21 mouse cellular contexts compared by ENCODE assay signal in genomic region chr9:113123004-113123692, GRCm38 (mm10).
DNase-seq lines count a peak whose midpoint lies in the region; ATAC-seq and TF ChIP-seq lines count a peak whose summit lies in the region.
"Had no signal": no experiment of that assay in that cellular context is flagged by ENCODE, and none has a peak within 500 bp of the region (broad histone marks: within the 10 kb centered on the region; RNA-seq: fewer than 3 reads in every experiment).

No protein-coding gene starts in this region.

- no peak overlapping the region for H3K9ac ChIP-seq in embryonic facial prominence, embryonic 14.5 days (ENCODE audit: low read depth, low read length)
- H3K9ac ChIP-seq in intestine, embryonic 14.5 days (ENCODE audit: low read length): no peak overlapping the region
- no peak overlapping the region for H3K9ac ChIP-seq in intestine, postnatal 0 days (ENCODE audit: low read depth, low read length)
- H3K9ac ChIP-seq in liver, embryonic 16.5 days (ENCODE audit: low read depth, low read length): no peak overlapping the region
- H3K9ac ChIP-seq: hindbrain, embryonic 12.5 days; limb, embryonic 12.5 days; liver, embryonic 15.5 days; midbrain, embryonic 12.5 days; neural tube, embryonic 15.5 days; stomach, embryonic 15.5 days had no signal

- no peaks in the 10 kb centered on the region for H3K9me3 ChIP-seq in embryonic facial prominence, embryonic 14.5 days (ENCODE audit: control insufficient read depth, low read length)
- no peaks in the 10 kb centered on the region for H3K9me3 ChIP-seq in embryonic facial prominence, embryonic 10.5 days
- H3K9me3 ChIP-seq in intestine, embryonic 14.5 days (ENCODE audit: control insufficient read depth, low read length): no peaks in the 10 kb centered on the region
- no peaks in the 10 kb centered on the region for H3K9me3 ChIP-seq in intestine, postnatal 0 days (ENCODE audit: control insufficient read depth)
- peaks cover 2% of the 10 kb centered on the region; the same call in 1 of the 2 replicates for H3K9me3 ChIP-seq in liver, embryonic 16.5 days (replicated peaks; ENCODE audit: control insufficient read depth, low read length)
- H3K9me3 ChIP-seq: forebrain, embryonic 10.5 days; hindbrain, embryonic 12.5 days; limb, embryonic 12.5 days; liver, embryonic 15.5 days; midbrain, embryonic 12.5 days; neural tube, embryonic 15.5 days; stomach, embryonic 15.5 days had no signal

- WGBS in embryonic facial prominence, embryonic 14.5 days: 75% methylated on average over 7 of the region's 7 CpGs
- WGBS in embryonic facial prominence, embryonic 10.5 days: 87% methylated on average over 7 of the region's 7 CpGs
- 63% methylated on average over 7 of the region's 7 CpGs for WGBS in intestine, embryonic 14.5 days
- 49% methylated on average over 7 of the region's 7 CpGs for WGBS in intestine, postnatal 0 days
- 57% methylated on average over 7 of the region's 7 CpGs for WGBS in liver, embryonic 16.5 days (ENCODE audit: insufficient replicate concordance)

- no peak overlapping the region for H3K27ac ChIP-seq in embryonic facial prominence, embryonic 14.5 days (replicated peaks; ENCODE audit: low read depth, low read length)
- no peak overlapping the region for H3K27ac ChIP-seq in embryonic facial prominence, embryonic 10.5 days (replicated peaks)
- no peak overlapping the region for H3K27ac ChIP-seq in intestine, embryonic 14.5 days (ENCODE audit: low read depth)
- H3K27ac ChIP-seq in intestine, postnatal 0 days (ENCODE audit: low read depth, low read length): no peak overlapping the region
- H3K27ac ChIP-seq in liver, embryonic 16.5 days (ENCODE audit: low read length): no peak overlapping the region
- H3K27ac ChIP-seq: forebrain, embryonic 10.5 days; heart, adult 2 months; hindbrain, embryonic 12.5 days; limb, embryonic 12.5 days; liver, embryonic 15.5 days; midbrain, embryonic 12.5 days; neural tube, embryonic 15.5 days; stomach, embryonic 15.5 days had no signal

- H3K4me2 ChIP-seq in embryonic facial prominence, embryonic 14.5 days (ENCODE audit: low read depth, low read length): no peak overlapping the region
- no peak overlapping the region for H3K4me2 ChIP-seq in intestine, embryonic 14.5 days (ENCODE audit: low read length)
- H3K4me2 ChIP-seq in intestine, postnatal 0 days (replicated peaks; ENCODE audit: low read depth): no peak overlapping the region
- no peak overlapping the region for H3K4me2 ChIP-seq in liver, embryonic 16.5 days (ENCODE audit: low read depth, low read length)
- H3K4me2 ChIP-seq: hindbrain, embryonic 12.5 days; limb, embryonic 12.5 days; liver, embryonic 15.5 days; midbrain, embryonic 12.5 days; neural tube, embryonic 15.5 days; stomach, embryonic 15.5 days had no signal

- peak; percentile 16 for DNase-seq in embryonic facial prominence, embryonic 14.5 days (ENCODE audit: low spot score)
- DNase-seq in embryonic facial prominence, embryonic 10.5 days (ENCODE audit: low spot score): no peak
- no peak for DNase-seq in intestine, embryonic 14.5 days (ENCODE audit: low spot score)
- DNase-seq in liver: no peak
- no peak for DNase-seq in layer of hippocampus, postnatal 10 days (ENCODE audit: low spot score in 2 of 2)
- DNase-seq: adrenal gland, postnatal 14 days; cerebellum, adult 8-10 months; gastrocnemius, postnatal 25 days; heart, adult 2 months; heart, postnatal 14 days; thymus, postnatal 25 days had no signal

- H3K36me3 ChIP-seq in embryonic facial prominence, embryonic 14.5 days (ENCODE audit: control insufficient read depth, insufficient read depth, low read length): no peaks in the 10 kb centered on the region
- H3K36me3 ChIP-seq in embryonic facial prominence, embryonic 10.5 days (replicated peaks): no peaks in the 10 kb centered on the region
- H3K36me3 ChIP-seq in intestine, embryonic 14.5 days (ENCODE audit: control insufficient read depth, insufficient read depth, low read length): no peaks in the 10 kb centered on the region
- no peaks in the 10 kb centered on the region for H3K36me3 ChIP-seq in intestine, postnatal 0 days (ENCODE audit: control insufficient read depth, insufficient read depth)
- no peaks in the 10 kb centered on the region for H3K36me3 ChIP-seq in liver, embryonic 16.5 days (ENCODE audit: control insufficient read depth, insufficient read depth)
- H3K36me3 ChIP-seq: forebrain, embryonic 10.5 days; hindbrain, embryonic 12.5 days; limb, embryonic 12.5 days; liver, embryonic 15.5 days; midbrain, embryonic 12.5 days; neural tube, embryonic 15.5 days; stomach, embryonic 15.5 days had no signal

- H3K27me3 ChIP-seq in embryonic facial prominence, embryonic 14.5 days (replicated peaks; ENCODE audit: control insufficient read depth, insufficient read depth, low read length): no peaks in the 10 kb centered on the region
- no peaks in the 10 kb centered on the region for H3K27me3 ChIP-seq in embryonic facial prominence, embryonic 10.5 days (replicated peaks; ENCODE audit: low read depth, poor library complexity, severe bottlenecking)
- H3K27me3 ChIP-seq in intestine, embryonic 14.5 days (replicated peaks; ENCODE audit: control insufficient read depth, insufficient read depth, low read length): no peaks in the 10 kb centered on the region
- H3K27me3 ChIP-seq in intestine, postnatal 0 days (replicated peaks; ENCODE audit: control insufficient read depth, insufficient read depth, low read length): no peaks in the 10 kb centered on the region
- H3K27me3 ChIP-seq in liver, embryonic 16.5 days (ENCODE audit: control insufficient read depth, insufficient read depth, low read depth, low read length): no peaks in the 10 kb centered on the region
- H3K27me3 ChIP-seq: hindbrain, embryonic 12.5 days; limb, embryonic 12.5 days; liver, embryonic 15.5 days; midbrain, embryonic 12.5 days; neural tube, embryonic 15.5 days; stomach, embryonic 15.5 days had no signal

- H3K4me3 ChIP-seq in embryonic facial prominence, embryonic 14.5 days (ENCODE audit: low read depth, low read length): no peak overlapping the region
- no peak overlapping the region for H3K4me3 ChIP-seq in embryonic facial prominence, embryonic 10.5 days
- H3K4me3 ChIP-seq in intestine, embryonic 14.5 days (ENCODE audit: low read depth, low read length): no peak overlapping the region
- no peak overlapping the region for H3K4me3 ChIP-seq in intestine, postnatal 0 days (ENCODE audit: low read depth, low read length)
- no peak overlapping the region for H3K4me3 ChIP-seq in liver, embryonic 16.5 days (ENCODE audit: low read depth, low read length)
- H3K4me3 ChIP-seq: forebrain, embryonic 10.5 days; heart, adult 2 months; hindbrain, embryonic 12.5 days; limb, embryonic 12.5 days; liver, embryonic 15.5 days; midbrain, embryonic 12.5 days; neural tube, embryonic 15.5 days; stomach, embryonic 15.5 days had no signal

- TF ChIP-seq CTCF in intestine, postnatal 0 days (IDR thresholded peaks at IDR 0.05; ENCODE audit: low read depth): no peak

- no peaks in the 10 kb centered on the region for H3K4me1 ChIP-seq in embryonic facial prominence, embryonic 14.5 days (ENCODE audit: control insufficient read depth, insufficient read depth, low read length)
- no peaks in the 10 kb centered on the region for H3K4me1 ChIP-seq in embryonic facial prominence, embryonic 10.5 days
- no peaks in the 10 kb centered on the region for H3K4me1 ChIP-seq in intestine, embryonic 14.5 days (replicated peaks; ENCODE audit: control insufficient read depth, insufficient read depth, low read length)
- H3K4me1 ChIP-seq in intestine, postnatal 0 days (replicated peaks; ENCODE audit: control insufficient read depth, insufficient read depth, low read length): no peaks in the 10 kb centered on the region
- H3K4me1 ChIP-seq in liver, embryonic 16.5 days (ENCODE audit: control insufficient read depth, low read depth, low read length): no peaks in the 10 kb centered on the region
- H3K4me1 ChIP-seq: forebrain, embryonic 10.5 days; hindbrain, embryonic 12.5 days; limb, embryonic 12.5 days; liver, embryonic 15.5 days; midbrain, embryonic 12.5 days; neural tube, embryonic 15.5 days; stomach, embryonic 15.5 days had no signal

- ATAC-seq in embryonic facial prominence, embryonic 14.5 days (ENCODE audit: low read depth): no peak
- ATAC-seq in intestine, embryonic 14.5 days (replicated peaks; ENCODE audit: low FRiP score, low TSS enrichment, low read depth): 0 out of 2 replicates have a peak, but pooled peaks have one; percentile 36
- ATAC-seq in intestine, postnatal 0 days: no peak
- ATAC-seq in liver, embryonic 16.5 days (ENCODE audit: low read depth): peak; percentile 20; the same call in 1 of the 2 replicates
- ATAC-seq: lung, postnatal 0 days had no signal

Comparison
In these comparisons a context has a peak if more than half of its experiments do, and no peak if none do; other contexts are left out.
1. ATAC-seq: peak in intestine, embryonic 14.5 days (single experiment) and liver, embryonic 16.5 days (single experiment); none in embryonic facial prominence, embryonic 14.5 days (single experiment) and intestine, postnatal 0 days (single experiment).